Mouse (Mus musculus): ENCODE results near the gene Cttnbp2nl. TPM values are rescaled to one million over a fixed set of nuclear protein-coding genes. Genes with fewer than 3 reads are reported as not detected.

Cttnbp2nl gene
- polyA plus RNA-seq, 1 experiment from 2014 or later: 47.1 TPM

GRCm38 (mm10) chr3:104954551-104954950 is 98.4 kb downstream of the Cttnbp2nl start:
- Histone ChIP-seq H3K27me3 (ENCODE audit: control insufficient read depth, insufficient read depth, low read length) (peaks cover 15% of the 10 kb centered on the region), H3K4me2 (replicated peaks) (no peak overlapping the region), H3K4me1 (replicated peaks; ENCODE audit: control insufficient read depth, insufficient read depth, low read length) (no peaks in the 10 kb centered on the region), H3K9me3 (ENCODE audit: control insufficient read depth, low read length) (no peaks in the 10 kb centered on the region), H3K36me3 (replicated peaks; ENCODE audit: control insufficient read depth, insufficient read depth) (peaks cover 24% of the 10 kb centered on the region; the same call in 1 of the 2 replicates), H3K4me3 (replicated peaks; ENCODE audit: low read length) (no peak overlapping the region), H3K27ac (no peak overlapping the region), H3K9ac (no peak overlapping the region)
- DNase-seq (ENCODE audit: low spot score) (no peak), ATAC-seq (ENCODE audit: low FRiP score) (no peak)
- WGBS: 98% methylated on average over 15 of the region's 15 CpGs

GRCm38 (mm10) chr3:104954137-104954536 is 98.8 kb downstream of the Cttnbp2nl start:
- 98% methylated on average over 3 of the region's 3 CpGs for WGBS
- Histone ChIP-seq H3K36me3 (replicated peaks; ENCODE audit: control insufficient read depth, insufficient read depth) (peaks cover 24% of the 10 kb centered on the region; the same call in 1 of the 2 replicates), H3K9ac (no peak overlapping the region), H3K27me3 (ENCODE audit: control insufficient read depth, insufficient read depth, low read length) (peaks cover 11% of the 10 kb centered on the region), H3K4me1 (replicated peaks; ENCODE audit: control insufficient read depth, insufficient read depth, low read length) (no peaks in the 10 kb centered on the region), H3K4me3 (replicated peaks; ENCODE audit: low read length) (no peak overlapping the region), H3K4me2 (replicated peaks) (no peak overlapping the region), H3K27ac (no peak overlapping the region), H3K9me3 (ENCODE audit: control insufficient read depth, low read length) (no peaks in the 10 kb centered on the region)
- ATAC-seq (ENCODE audit: low FRiP score) (no peak), DNase-seq (ENCODE audit: low spot score) (no peak)

- ATAC-seq (ENCODE audit: low FRiP score) (no peak), DNase-seq (ENCODE audit: low spot score) (no peak)
- H3K4me2 ChIP-seq (replicated peaks): no peak overlapping the region
- 94% methylated on average over 23 of the region's 23 CpGs for WGBS
- no peak overlapping the region for H3K9ac ChIP-seq
- H3K27ac ChIP-seq: no peak overlapping the region
- H3K27me3 ChIP-seq (ENCODE audit: control insufficient read depth, insufficient read depth, low read length): peaks cover under 1% of the 10 kb centered on the region; the same call in 1 of the 2 replicates
- peaks cover 24% of the 10 kb centered on the region for H3K36me3 ChIP-seq (replicated peaks; ENCODE audit: control insufficient read depth, insufficient read depth)
- no peaks in the 10 kb centered on the region for H3K9me3 ChIP-seq (ENCODE audit: control insufficient read depth, low read length)
- H3K4me3 ChIP-seq (replicated peaks; ENCODE audit: low read length): no peak overlapping the region
- H3K4me1 ChIP-seq (replicated peaks; ENCODE audit: control insufficient read depth, insufficient read depth, low read length): no peaks in the 10 kb centered on the region
Observed at GRCm38 (mm10) chr3:104952891-104953670, 99.9 kb downstream of the Cttnbp2nl start.

Other genes with a start within 250 kb of the Cttnbp2nl start
- gene Mov10, start 234.6 kb downstream of the Cttnbp2nl start, polyA plus RNA-seq (2014; fragmentation: Nextera tagmentation; extraction: Ambion mirVana): 6.8 and 7.8 TPM in 2 replicates
- gene St7l, start 189.1 kb downstream of the Cttnbp2nl start, polyA plus RNA-seq (2014; fragmentation: Nextera tagmentation; extraction: Ambion mirVana): 34.5 and 35.9 TPM in 2 replicates
- 166 and 182 TPM in 2 replicates for gene Capza1, start 188.6 kb downstream of the Cttnbp2nl start, polyA plus RNA-seq (2014; fragmentation: Nextera tagmentation; extraction: Ambion mirVana)
- gene Wnt2b, start 91.2 kb downstream of the Cttnbp2nl start, polyA plus RNA-seq (2014; fragmentation: Nextera tagmentation; extraction: Ambion mirVana): 0.82 and 1.2 TPM in 2 replicates
- gene 4930564D02Rik, start 13.7 kb upstream of the Cttnbp2nl start, polyA plus RNA-seq (2014; fragmentation: Nextera tagmentation; extraction: Ambion mirVana): not detected in 2 replicates